Mouse (Mus musculus) T-cell, adult 2 months (primary cell): ENCODE results near the gene Gm5039.
"Not testable (repeated sequence)": the region's sequence is repeated elsewhere in the genome, so short reads cannot be mapped to it uniquely, and the experiment has no call there.

ENCODE experiments used
- DNase-seq: peaks from one replicate; pipeline ENCODE4 v3.0.0; 2022; ENCODE audit warnings: low spot score

Gm5039 gene

DNA sequence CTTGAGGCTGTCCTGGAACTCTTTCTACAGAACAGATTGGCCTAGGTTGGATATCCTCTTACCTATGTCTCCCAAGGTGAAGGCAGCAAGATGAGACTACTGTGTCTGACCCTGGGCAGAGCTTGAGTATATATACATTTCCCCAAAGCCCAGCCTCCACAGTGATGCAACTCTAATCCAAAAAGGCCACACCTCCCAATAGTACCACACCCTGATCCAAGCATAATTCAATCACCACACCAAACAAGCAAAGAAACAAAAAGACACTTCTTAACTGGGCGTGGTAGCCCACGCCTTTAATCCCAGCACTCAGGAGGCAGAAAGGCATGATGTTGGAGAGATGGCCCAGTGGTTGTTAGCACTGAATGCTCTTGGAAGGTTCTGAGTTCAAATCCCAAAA lies at the start of gene Gm5039:
Gm5039 (minus strand) TSS at position 101 of the 400 bp plus-strand sequence.
- DNase-seq: not testable (repeated sequence)

DNA sequence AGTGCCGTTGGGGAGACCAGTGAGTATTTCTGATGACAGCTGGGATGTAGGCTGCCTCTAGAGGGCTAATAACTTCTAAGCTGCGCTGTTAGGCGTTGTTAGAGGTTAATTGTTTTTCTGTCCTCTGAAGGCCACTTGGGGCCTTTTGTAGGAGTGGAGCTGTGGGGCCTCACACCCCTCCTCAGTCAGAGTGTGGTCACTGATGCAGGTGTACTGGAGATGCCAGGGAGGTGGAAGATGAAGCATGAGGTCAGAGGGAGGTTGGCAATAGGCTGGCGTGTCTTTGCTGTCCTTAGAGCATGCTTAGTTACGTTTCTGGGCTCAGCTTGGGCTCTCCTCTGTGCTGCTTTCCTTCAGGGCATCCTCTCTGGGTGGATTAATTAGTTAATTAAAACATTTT lies 48.2 kb upstream of the Gm5039 start:
- no peak for DNase-seq

DNA sequence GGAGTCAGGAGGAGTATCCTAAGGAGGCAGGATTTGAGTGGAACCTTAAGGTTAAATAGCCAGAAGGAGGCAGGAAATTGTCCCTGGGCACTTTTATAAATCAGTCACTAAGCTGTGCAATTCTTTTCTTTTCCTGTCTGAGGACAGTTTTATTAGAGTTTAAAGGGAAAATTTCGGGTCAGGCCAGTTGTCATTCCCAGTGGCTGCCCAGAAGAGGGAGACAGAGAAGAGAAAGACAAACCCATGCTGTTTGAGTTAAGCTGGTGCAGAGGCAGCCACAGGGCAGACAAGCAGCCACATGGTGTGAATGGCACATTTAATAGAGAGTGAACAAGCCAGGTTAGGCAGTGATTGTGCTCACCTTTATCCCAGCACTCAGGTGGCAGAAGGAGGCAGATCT lies 46.5 kb upstream of the Gm5039 start:
- DNase-seq: not testable (repeated sequence)

DNA sequence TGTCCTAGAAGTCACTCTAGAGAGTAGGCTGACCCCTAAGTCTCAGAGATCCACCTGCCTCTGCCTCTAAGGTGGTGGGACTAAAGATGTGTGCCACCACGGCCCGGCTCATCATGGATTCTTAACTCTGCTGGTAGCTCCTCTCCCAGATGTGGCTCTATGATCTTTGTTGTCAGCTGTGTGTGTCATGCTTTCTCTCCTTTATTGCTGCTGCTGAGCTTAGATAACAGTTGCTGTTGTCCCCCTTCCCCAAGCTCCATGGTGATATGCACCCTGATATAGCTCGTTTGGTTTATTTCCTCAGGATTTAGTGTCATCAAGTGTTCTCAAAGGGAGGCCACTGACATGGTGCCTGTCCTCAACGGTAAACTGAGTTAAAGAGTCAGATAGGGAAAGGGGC lies 45.9 kb upstream of the Gm5039 start:
- DNase-seq: not testable (repeated sequence)

DNA sequence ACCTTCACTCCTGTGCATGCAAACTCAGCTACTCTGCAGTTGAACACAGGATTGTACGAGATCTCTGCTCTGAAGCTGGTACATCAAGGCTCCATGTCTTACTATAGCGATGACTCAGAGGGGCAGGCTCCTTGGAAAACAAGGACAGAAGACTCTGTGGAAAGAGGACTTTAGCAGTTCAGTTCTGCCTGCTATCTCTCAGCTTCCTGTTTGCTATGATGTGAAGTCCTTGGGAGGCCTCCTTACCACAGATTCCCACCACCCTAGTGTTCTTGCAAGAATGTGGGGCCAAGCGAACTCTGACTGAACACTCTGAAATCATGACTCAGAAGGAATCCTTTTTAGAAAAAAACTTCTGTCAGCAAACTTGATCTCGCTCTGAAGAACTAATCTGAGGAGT lies 44.8 kb upstream of the Gm5039 start:
- DNase-seq: no peak

DNA sequence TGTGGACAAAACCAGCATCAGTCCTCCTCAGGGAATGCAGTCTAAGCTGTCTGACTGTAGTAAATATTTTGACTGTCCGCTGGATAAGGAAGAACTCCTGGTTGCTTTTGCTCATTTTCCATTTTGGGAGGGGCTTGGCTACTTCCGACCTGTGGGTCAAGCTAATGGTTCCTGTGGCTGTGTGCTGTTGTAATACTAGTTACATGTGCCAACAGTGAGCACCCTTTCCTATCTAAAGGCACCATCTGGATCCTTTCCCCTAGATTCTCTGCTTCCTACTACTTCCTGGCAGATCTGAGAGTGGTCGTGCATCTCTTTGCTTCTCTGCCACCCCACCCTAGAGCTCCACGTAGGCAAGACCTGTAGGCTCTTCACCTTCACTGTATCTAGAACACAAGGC lies 43.8 kb upstream of the Gm5039 start:
- no peak for DNase-seq

DNA sequence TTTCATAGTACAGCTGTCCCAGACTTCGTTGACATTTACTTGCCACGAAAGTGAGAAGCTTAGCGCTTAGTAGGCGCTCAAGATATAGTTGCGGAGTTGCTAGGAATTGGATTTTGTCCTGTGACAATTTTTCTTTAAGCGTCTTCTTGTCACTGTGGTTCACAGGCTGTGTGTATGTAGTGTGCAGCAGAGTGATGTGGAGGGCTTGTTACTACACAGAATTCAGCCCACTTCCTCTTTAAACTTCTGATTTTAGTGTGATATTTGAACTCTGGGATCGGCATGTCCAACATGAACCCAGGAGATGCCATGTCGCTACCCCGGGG lies 37.3 kb upstream of the Gm5039 start:
- DNase-seq: no peak

DNA sequence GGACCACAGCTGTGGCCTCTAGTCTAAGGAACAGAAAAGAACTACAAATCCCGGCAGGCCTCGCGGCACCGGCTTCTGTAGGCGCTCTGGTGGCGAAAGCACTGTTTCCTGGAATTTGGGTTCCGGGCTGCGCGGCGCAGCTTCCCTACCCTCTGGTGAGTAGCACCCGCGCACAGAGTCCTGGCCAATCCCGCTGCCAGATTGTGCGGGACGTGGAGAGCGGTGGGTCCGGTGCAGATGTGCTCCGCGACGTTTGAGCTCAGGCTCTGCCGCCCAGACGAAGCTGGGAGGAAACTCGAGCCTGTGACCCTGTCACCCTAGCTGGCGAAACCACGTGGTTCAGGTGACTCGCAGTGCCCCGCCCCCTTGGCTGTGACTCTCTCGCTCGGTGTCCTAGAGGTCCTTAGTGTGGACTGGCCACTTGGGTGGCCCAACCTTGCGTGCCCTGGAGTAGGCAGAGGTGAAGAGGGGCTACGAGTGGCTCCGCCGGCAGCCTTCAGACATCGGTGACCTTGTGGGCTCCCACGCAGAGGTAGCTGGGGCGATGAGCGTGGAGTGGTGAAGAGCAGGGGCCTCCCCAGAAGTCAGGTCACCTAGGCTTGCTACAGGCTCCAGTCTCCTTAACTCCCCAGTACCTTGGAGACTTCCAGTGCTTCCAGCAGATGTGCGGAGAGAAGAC lies 36.8 kb upstream of the Gm5039 start, which contains the start of gene Adck1:
Adck1 (plus strand) TSS at position 114 of the 679 bp plus-strand sequence.
- DNase-seq: peak; percentile 82

DNA sequence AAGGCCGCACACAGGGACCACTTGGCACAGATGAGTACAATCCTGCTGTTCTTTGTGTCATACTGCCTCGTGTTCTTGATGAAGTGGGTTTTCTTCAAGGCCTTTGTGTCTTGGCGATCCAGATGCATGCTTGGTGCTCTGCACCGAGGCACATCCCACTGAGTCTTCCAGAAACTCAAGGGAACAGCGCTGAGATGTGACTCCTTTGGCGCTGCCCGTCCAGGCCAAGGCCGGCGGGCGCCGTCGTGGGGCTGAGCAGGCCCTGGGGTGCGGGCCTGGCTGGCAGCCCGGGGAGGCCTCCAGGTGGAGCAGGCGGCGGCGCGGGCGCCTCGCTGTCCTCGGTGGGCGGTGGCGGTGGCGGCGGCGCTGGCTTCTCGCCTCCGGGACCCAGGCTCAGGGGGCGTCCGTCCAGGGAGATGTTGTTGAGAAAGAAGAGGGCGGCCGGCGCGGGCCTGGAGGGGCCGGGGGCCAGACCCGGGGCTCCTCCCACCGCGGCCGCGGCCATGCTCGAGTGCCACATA lies 30.4 kb upstream of the Gm5039 start:
- DNase-seq: no peak

DNA sequence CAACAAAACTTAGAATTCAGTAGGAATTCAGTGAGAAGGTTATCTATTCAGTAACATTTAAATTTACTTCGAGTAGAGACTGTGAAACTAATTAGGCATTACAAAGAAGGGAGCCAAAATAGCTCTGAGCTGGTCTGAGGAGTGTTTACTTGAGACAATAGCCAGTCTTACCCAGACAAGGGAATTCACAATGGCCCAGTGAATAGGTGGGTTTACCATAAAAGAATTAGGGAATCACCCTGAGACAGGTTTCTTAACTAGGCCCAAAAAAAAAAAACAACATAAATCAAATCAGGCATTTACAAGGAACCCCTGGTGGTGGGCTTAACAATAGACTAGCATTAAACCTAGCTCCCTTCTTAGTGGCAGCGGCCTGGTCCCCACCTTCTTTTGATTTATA lies 17.5 kb upstream of the Gm5039 start:
- not testable (repeated sequence) for DNase-seq

DNA sequence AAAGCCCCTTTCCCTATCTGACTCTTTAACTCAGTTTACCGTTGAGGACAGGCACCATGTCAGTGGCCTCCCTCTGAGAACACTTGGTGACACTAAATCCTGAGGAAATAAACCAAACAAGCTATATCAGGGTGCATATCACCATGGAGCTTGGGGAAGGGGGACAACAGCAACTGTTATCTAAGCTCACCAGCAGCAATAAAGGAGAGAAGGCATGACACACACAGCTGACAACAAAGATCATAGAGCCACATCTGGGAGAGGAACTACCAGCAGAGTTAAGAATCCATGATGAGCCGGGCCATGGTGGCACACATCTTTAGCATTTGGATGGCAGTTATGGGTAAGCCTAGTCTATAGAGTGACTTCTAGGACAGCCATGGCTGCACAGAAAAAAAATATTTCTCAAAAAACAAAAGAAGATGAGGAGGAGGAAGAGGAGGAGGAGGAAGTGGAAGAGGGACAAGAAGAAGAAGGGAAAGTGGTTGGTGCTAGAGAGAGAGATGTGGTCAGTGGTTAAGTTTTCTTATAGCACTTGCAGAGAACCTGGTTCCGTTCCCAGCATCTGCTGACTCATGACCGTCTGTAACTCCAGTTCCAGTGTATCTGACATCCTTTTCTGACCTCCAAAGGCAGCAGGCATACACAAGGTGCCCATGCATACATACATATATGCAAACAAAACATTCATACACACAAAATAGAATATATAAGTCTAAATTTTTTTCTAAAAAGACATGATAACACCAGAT lies 13.0 kb upstream of the Gm5039 start:
- DNase-seq: not testable (repeated sequence)

DNA sequence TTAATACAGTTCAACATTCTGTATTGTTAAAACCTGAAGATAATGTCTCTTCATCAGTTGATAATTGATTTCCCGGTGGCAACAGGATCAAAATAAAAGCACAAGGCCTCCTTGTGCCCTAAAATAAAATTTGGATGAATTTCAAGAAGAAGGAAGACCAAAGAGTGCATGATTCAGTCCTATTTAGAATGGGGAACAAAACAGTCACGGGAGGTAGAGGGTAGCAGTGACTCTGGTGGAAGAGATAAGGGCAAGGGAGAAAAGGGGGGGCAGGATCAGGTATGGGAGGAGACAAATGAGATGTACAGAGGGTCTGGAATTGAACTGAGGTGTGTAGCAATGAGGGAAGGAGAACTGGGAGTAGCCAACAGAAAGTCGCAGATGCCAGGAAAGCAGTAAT lies 9.3 kb downstream of the Gm5039 start:
- no peak for DNase-seq

DNA sequence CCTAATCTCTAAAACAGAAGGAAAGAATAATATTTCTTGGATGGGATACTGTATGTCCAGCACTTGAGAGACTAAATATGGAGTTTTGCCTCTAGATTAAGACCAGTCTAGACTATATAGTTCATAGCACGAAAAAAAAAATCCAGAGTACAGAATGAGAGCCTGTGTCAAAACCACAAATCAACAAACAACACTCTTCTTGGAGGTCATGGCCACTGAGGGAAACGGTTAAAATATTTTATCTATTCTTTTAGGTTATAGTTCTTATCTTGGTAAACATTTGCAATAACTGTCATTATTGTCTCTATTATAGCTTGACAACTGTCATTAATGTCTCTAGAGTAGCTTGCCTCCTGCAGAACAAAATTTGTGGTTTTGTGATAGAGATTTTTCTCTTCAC lies 26.7 kb downstream of the Gm5039 start:
- DNase-seq: not testable (repeated sequence)

DNA sequence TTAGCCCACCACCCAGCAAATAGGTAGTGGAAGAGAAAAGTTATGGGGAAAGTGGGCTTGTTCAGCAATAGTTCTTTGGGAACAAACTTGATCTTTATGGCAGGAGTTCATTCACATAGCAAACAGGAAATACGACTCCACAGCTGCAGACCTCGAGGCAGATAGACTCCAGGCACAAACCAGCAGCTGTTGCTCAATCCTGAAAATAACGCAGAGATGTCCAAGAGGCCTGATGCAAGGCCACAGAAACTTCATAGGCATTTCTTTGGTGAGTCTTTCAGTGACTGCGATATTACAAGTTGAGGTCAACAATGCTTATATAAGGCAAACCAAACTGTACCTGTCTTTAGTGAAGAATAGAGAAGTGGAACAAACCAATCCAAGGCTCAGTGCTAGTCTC lies 30.7 kb downstream of the Gm5039 start:
- DNase-seq: not testable (repeated sequence)

DNA sequence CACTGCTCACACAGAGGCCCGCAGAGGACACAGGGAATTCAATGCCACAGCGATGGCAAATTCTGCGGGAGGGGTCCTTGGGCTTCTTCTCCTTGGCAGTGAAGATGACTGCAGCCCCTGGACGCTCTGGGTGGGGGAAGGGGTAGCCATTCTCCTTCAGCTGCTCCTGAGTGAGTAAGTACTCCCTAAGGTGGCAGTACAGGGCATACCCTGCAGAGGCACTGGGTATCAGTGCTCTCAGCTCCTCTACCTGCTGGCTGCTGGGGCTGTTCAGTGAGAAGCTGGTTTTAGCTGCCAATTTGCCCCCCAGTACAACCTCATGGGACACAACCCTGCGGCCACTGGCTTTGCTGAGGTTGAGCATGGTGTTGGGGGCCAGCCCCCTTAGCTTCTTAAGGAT lies 38.6 kb downstream of the Gm5039 start:
- not testable (repeated sequence) for DNase-seq

DNA sequence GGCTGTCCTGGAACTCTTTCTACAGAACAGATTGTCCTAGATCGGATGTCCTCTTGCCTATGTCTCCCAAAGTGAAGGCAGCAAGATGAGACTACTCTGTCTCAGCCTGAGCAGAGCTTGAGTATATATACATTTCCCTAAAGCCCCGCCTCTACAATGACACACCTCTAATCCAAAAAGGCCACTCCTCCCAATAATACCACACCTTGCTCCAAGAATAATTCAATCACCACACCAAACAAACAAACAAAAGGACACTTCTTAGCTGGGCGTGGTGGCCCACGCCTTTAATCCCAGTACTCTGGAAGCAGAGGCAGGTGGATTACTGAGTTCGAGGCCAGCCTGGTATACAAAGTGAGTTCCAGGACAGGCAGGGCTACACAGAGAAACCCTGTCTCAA lies 49.4 kb downstream of the Gm5039 start, which contains the start of gene Gm5662:
Gm5662 (minus strand) TSS at position 101 of the 400 bp plus-strand sequence.
- not testable (repeated sequence) for DNase-seq
